Comparison of ENCODE assay signal across 12 mouse cellular contexts in genomic region chr13:81526687-81527086, GRCm38 (mm10).
DNase-seq lines count a peak whose midpoint lies in the region; ATAC-seq and TF ChIP-seq lines count a peak whose summit lies in the region.
"Had no signal": no experiment of that assay in that cellular context is flagged by ENCODE, and none has a peak within 500 bp of the region (broad histone marks: within the 10 kb centered on the region; RNA-seq: fewer than 3 reads in every experiment).

No protein-coding gene starts in this region.

- no peak overlapping the region for H3K4me3 ChIP-seq in left cerebral cortex, adult 2 months
- no peak overlapping the region for H3K4me3 ChIP-seq in cortical plate, adult 2 months (ENCODE audit: insufficient read depth, low read length)
- H3K4me3 ChIP-seq: liver, embryonic 15.5 days; stomach, embryonic 15.5 days had no signal

- peak; percentile 15 for DNase-seq in adrenal gland, postnatal 14 days
- DNase-seq in adrenal gland, postnatal 10 days, result no peak
- DNase-seq in left cerebral cortex, adult 2 months (ENCODE audit: extremely low spot score in 1 of 2, low spot score in 2 of 2), result no peak
- no peak for DNase-seq in left cerebral cortex, postnatal 36 days (ENCODE audit: low spot score in 2 of 2)
- no peak for DNase-seq in left cerebral cortex, adult 9 months (ENCODE audit: low spot score in 2 of 2)
- DNase-seq in left cerebral cortex, adult 18-20 months (ENCODE audit: low spot score in 2 of 2), result no peak
- DNase-seq: cerebellum, postnatal 25 days; kidney, postnatal 25 days had no signal

- no peaks in the 10 kb centered on the region for H3K4me1 ChIP-seq in cortical plate, adult 2 months (ENCODE audit: control insufficient read depth, insufficient read depth, low read length)
- H3K4me1 ChIP-seq: liver, embryonic 15.5 days; stomach, embryonic 15.5 days had no signal

- peak; percentile 81 for ATAC-seq in megakaryocyte-erythroid progenitor cell, adult 5-6 weeks (replicated peaks; ENCODE audit: low FRiP score, low TSS enrichment, poor library complexity, severe bottlenecking)

- H3K27ac ChIP-seq in left cerebral cortex, adult 2 months, result no peak overlapping the region
- no peak overlapping the region for H3K27ac ChIP-seq in cortical plate, adult 2 months (ENCODE audit: insufficient read depth, low read length)
- H3K27ac ChIP-seq: liver, embryonic 15.5 days; stomach, embryonic 15.5 days had no signal

- TF ChIP-seq POLR2A in cortical plate, adult 2 months (IDR thresholded peaks at IDR 0.05; ENCODE audit: extremely low read depth, insufficient read depth, low read length), result no peak

- peak; percentile 39 for TF ChIP-seq CTCF in left cerebral cortex, adult 2 months (IDR thresholded peaks at IDR 0.05)
- peak; percentile 40; the same call in 1 of the 2 replicates for TF ChIP-seq CTCF in cortical plate, adult 2 months (IDR thresholded peaks at IDR 0.05; ENCODE audit: extremely low read depth, insufficient read depth, low read length)

- intact Hi-C loops in left cerebral cortex, adult 2 months (cut with DNase I), result no loop called here
- intact Hi-C loops in left cerebral cortex, postnatal 36 days (cut with DNase I), result no loop called here
